Mouse (Mus musculus) adrenal gland, adult 2 months (tissue): ENCODE measurements at regions not wholly inside any gene's neighbourhood (a gene's known extent, or its start where the extent isn't known, plus 50 kb on each side); places are given as distances from the start of the nearest gene placed in this dataset.
"Not testable (repeated sequence)": the region's sequence is repeated elsewhere in the genome, so short reads cannot be mapped to it uniquely, and the experiment has no call there.

Source experiments
- DNase-seq: peaks from one replicate; pipeline ENCODE4 v3.0.0; 2021

- no peak for DNase-seq
These were observed 147.9 kb upstream of the Krtap11-1 start for GRCm38 (mm10) chr16:89718921-89719320.

- DNase-seq: not testable (repeated sequence)
These were observed 144.7 kb upstream of the Krtap11-1 start for GRCm38 (mm10) chr16:89715716-89716115.

- peak; percentile 2 for DNase-seq
These were observed 133.3 kb upstream of the Krtap11-1 start for GRCm38 (mm10) chr16:89704316-89704715.

GRCm38 (mm10) chr16:89703158-89703557 is 132.2 kb upstream of the Krtap11-1 start:
- DNase-seq: no peak

GRCm38 (mm10) chr16:89702406-89702805 is 131.4 kb upstream of the Krtap11-1 start:
- no peak for DNase-seq

- DNase-seq: no peak
These were observed 130.8 kb upstream of the Krtap11-1 start for GRCm38 (mm10) chr16:89701741-89702140.

GRCm38 (mm10) chr16:89699710-89700109 is 128.7 kb upstream of the Krtap11-1 start:
- DNase-seq: no peak

GRCm38 (mm10) chr16:89695833-89696232 is 124.8 kb upstream of the Krtap11-1 start:
- peak; percentile 60 for DNase-seq

- peak; percentile 3 for DNase-seq
These were observed 124.4 kb upstream of the Krtap11-1 start for GRCm38 (mm10) chr16:89695406-89695805.

- DNase-seq: no peak
These were observed 122.3 kb upstream of the Krtap11-1 start for GRCm38 (mm10) chr16:89693321-89693720.

- DNase-seq: no peak
These were observed 108.5 kb upstream of the Krtap11-1 start for GRCm38 (mm10) chr16:89679438-89679837.

- no peak for DNase-seq
These were observed 107.5 kb upstream of the Krtap11-1 start for GRCm38 (mm10) chr16:89678446-89679015.

GRCm38 (mm10) chr16:89675009-89675785 is 104.2 kb upstream of the Krtap11-1 start:
- DNase-seq: no peak

- DNase-seq: no peak
These were observed 103.3 kb upstream of the Krtap11-1 start for GRCm38 (mm10) chr16:89674159-89674902.

GRCm38 (mm10) chr16:89671188-89671726 is 100.3 kb upstream of the Krtap11-1 start:
- no peak for DNase-seq

GRCm38 (mm10) chr16:89660071-89660470 is 89.1 kb upstream of the Krtap11-1 start:
- DNase-seq: no peak

GRCm38 (mm10) chr16:89656036-89656435 is 85.1 kb upstream of the Krtap11-1 start:
- DNase-seq: no peak

- DNase-seq: no peak
These were observed 77.7 kb upstream of the Krtap11-1 start for GRCm38 (mm10) chr16:89648651-89649050.

GRCm38 (mm10) chr16:89633917-89634601 is 63.1 kb upstream of the Krtap11-1 start:
- DNase-seq: no peak

GRCm38 (mm10) chr16:89632114-89632622 is 61.2 kb upstream of the Krtap11-1 start:
- no peak for DNase-seq

GRCm38 (mm10) chr16:89631396-89632113 is 60.6 kb upstream of the Krtap11-1 start:
- peak; percentile 33 for DNase-seq
